Mouse (Mus musculus) urinary bladder, postnatal 10 days (tissue): ENCODE results near the gene 4930402F06Rik.

Source experiments
- DNase-seq: peaks from one replicate; pipeline ENCODE4 v3.0.0; 2022; ENCODE audit warnings: low spot score

Gene 4930402F06Rik

GRCm38 (mm10) chr2:35338036-35338435 lies 58.9 kb downstream of the 4930402F06Rik start:
- no peak for DNase-seq

DNA sequence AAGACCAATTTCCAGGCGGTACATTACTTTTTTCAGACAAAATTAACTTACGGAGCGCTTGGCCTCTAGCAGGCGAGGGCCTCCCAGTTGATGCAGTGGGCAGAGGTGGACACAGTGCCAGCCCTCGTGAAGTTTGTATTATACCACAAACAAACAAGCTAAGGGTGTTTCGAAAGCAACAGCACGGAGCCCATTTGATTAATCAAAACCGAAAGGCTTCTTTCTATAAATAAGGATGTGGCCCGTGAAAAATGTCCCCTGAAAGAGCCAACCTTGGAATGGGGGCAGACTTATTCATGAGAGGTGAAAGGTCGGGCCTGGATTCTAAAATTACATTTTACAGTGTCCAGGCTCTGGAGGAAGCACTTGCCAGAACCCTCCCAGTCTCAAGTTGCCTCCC lies 59.6 kb downstream of the 4930402F06Rik start:
- no peak for DNase-seq

- DNase-seq = peak; percentile 98
Measured at GRCm38 (mm10) chr2:35336388-35337280, 60.3 kb downstream of the 4930402F06Rik start, which contains the start of gene Stom. Gene Stom, minus strand, starts transcription at chr2:35336976.

DNA sequence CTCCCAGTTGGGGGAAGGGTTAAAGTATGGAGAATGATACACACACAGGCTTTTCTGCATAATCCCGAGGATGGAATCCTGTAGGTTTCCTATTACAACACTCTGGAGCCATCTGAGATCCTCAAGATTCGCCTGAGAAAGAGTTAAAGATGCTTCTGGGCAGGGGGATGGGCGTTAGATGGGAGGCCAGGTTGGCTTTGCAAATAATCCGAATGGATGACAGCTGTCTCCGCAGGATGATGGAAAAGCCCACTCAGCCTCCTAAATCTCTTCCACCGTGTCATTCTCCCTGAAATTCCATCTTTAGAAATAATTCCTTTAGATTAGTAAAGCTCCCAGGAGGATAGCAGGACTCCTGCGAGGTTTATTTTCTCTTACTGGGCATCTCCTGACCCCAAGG lies 61.4 kb downstream of the 4930402F06Rik start:
- no peak for DNase-seq

DNA sequence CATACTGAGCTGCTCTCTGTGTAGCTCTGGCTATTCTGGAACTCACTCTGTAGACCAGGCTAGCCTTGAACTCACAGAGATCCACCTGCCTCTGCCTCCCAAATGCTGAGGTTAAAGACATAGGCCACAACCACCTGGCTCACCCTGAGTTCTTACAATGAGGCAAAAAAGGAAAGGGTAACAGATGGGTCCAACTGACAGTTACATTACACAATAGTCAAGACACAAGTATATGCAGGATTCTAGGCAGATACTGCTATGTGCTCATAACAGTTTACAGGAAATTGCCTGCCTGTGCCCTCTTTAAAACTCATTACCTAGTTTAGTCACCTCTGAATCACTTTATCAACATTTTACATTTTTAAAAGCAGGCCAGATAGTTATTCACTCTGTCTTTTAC lies 63.3 kb downstream of the 4930402F06Rik start:
- no peak for DNase-seq

DNA sequence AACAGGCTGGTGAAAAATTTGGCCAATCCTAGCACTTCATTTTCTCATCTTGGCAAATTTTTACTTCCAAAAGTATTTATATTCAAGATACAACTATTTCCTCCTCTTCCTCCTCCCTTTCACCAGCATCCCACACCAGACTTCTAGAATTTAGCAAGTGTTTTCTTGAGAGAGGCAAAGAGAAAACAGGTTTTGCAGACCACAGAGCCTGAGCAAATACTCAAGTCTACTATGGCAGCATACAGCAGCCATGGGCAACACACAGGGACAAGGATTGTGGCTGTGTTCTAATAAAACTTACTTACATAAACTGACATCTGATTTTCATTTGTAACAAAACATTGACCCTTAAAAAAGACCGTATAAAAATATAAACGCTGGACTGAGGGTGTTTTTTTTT lies 65.8 kb downstream of the 4930402F06Rik start:
- no peak for DNase-seq

DNA sequence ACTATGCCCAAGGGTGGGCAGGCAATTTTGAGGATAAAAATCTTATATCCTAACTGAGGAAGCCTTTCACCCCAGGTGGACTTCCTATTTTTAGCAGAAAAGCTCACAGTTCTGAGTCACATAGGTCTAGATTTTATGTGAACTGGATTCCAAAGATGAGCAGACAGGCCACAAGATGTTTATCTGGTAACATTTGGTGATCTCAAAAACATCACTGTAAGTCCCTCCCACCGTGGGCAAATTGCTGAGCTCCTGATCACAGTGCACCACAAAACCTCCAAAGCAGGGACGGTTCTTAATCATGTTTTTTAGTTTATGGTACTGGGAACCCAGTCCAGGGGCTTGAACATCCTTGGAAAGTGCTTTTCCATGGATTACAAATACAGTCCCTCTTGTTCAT lies 67.9 kb downstream of the 4930402F06Rik start:
- no peak for DNase-seq

GRCm38 (mm10) chr2:35328064-35328792 lies 68.7 kb downstream of the 4930402F06Rik start:
- DNase-seq = no peak

DNA sequence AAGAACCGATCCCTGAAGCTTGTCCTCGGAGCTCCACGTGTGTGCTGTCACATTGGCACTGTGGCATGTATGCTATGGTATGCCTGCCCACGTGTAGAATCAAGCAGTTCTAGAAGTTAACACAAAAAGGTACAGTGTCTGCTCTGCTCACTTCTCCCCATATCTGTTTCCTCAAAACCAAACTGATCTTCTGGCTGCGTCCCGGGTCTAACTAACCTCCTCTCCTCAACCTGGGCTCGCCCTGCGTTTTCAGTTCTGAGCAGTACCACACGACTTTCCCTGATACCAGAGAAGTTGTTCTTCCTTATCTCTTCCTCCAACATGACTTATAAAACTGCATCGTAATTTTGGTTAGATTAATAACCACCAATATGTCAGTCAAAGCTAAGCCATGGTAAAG lies 69.4 kb downstream of the 4930402F06Rik start:
- no peak for DNase-seq

DNA sequence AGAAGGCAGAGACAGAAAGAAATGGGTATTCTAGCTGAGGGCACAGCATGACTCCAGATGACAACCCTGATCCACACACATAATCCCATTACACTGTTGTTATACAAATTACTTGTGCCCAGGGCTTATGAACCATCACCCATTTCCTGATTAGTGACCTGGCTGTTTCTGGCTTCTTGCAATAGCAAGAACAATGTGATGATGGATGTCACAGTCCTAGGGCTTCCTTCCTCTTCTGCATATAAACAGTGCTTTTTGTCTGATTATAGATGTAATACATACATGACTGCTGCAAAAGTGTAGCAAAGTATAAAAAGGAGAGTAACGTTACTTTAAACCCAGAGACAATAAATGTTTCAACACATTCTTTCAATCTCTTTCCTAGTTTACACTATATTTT lies 70.0 kb downstream of the 4930402F06Rik start:
- no peak for DNase-seq

DNA sequence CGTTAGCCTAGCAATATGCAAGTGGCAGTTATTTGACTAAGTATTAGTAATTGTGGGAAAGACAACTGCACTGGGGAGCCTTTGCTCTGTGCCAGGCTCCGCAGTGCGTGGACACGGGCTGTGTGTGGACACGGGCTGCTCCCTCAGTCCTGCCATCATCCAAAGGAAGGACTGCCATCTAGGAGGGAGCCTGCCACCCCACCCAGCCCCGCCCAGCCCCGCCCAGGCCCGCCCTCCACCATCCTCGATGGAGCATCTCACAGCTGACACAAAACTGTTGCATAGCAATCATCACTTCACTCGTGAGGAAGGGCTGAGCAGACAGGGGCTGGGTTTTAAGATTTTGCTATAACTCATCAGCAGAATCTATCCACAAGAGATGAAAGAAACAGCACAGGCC lies 71.0 kb downstream of the 4930402F06Rik start:
- no peak for DNase-seq
